Mouse (Mus musculus) layer of hippocampus, postnatal 10 days (tissue): ENCODE data around the gene Fign. TPM values are rescaled to one million over a fixed set of nuclear protein-coding genes. Genes with fewer than 3 reads are reported as not detected.

Experiments
- DNase-seq, 2 experiments: peaks; one replicate each; pipeline ENCODE4 v3.0.0; 2021; ENCODE audit warnings: low spot score in 2 of 2
- total RNA-seq, 2 experiments: library from RNA; stranded (reverse); gene quantifications; 2 replicates each; pipeline ENCODE4 v1.2.3; 2021

Gene Fign
- total RNA-seq, 2 experiments from 2014 or later = 1.1 to 1.3 TPM

- DNase-seq = no peak
Observed at GRCm38 (mm10) chr2:64059477-64059876, 38.4 kb downstream of the Fign start.

- DNase-seq = no peak
Observed at GRCm38 (mm10) chr2:64048142-64048541, 49.7 kb downstream of the Fign start.

- peak; percentile 55 to 60 for DNase-seq
Observed at GRCm38 (mm10) chr2:64043099-64043498, 54.7 kb downstream of the Fign start.

- no peak for DNase-seq
Observed at GRCm38 (mm10) chr2:64035393-64035792, 62.4 kb downstream of the Fign start.

GRCm38 (mm10) chr2:64033871-64034270 lies 64.0 kb downstream of the Fign start:
- no peak for DNase-seq

GRCm38 (mm10) chr2:64025961-64026360 lies 71.9 kb downstream of the Fign start:
- no peak for DNase-seq

- DNase-seq = no peak
Observed at GRCm38 (mm10) chr2:63994304-63995023, 103.4 kb downstream of the Fign start.

GRCm38 (mm10) chr2:63985426-63985825 lies 112.4 kb downstream of the Fign start:
- DNase-seq = no peak

GRCm38 (mm10) chr2:63982351-63982751 lies 115.5 kb downstream of the Fign start:
- no peak for DNase-seq

- DNase-seq = no peak
Observed at GRCm38 (mm10) chr2:63981449-63981848, 116.4 kb downstream of the Fign start.

GRCm38 (mm10) chr2:63969633-63970032 lies 128.2 kb downstream of the Fign start:
- DNase-seq = no peak

GRCm38 (mm10) chr2:63931041-63931440 lies 166.8 kb downstream of the Fign start:
- no peak for DNase-seq

GRCm38 (mm10) chr2:63926481-63927097 lies 171.2 kb downstream of the Fign start:
- DNase-seq = no peak

GRCm38 (mm10) chr2:63925721-63926235 lies 172.1 kb downstream of the Fign start:
- no peak for DNase-seq
